Mouse (Mus musculus) liver, embryonic 14.5 days (tissue): ENCODE measurements around the gene Nup153. TPM values are rescaled to one million over a fixed set of nuclear protein-coding genes. Genes with fewer than 3 reads are reported as not detected.

ENCODE experiments used
- ATAC-seq: fragments of 200-750 bp; cut with Nextera tagmentation; 2 replicates; pipeline ENCODE4 v1.8.0; 2017; ENCODE audit warnings: moderate number of reproducible peaks, mild to moderate bottlenecking, moderate library complexity; ENCODE audit not compliant: insufficient read depth
- DNase-seq, 3 experiments: peaks; one replicate each; pipeline ENCODE4 v3.0.0-alpha.2; 2012 to 2013; ENCODE audit warnings: low read depth in 3 of 3, low spot score in 3 of 3
- H3K27ac ChIP-seq: fragments of 300-500 bp; sonication (generic); 2 replicates; pipeline ENCODE4 v1.5.1; 2014; ENCODE audit warnings: moderate library complexity, mild to moderate bottlenecking, control low read depth, inconsistent platforms
- H3K27me3 ChIP-seq: fragments of 300-500 bp; sonication (generic); 2 replicates; pipeline ENCODE4 v1.6.1; 2014; ENCODE audit warnings: mild to moderate bottlenecking, low read length, moderate library complexity; ENCODE audit not compliant: control insufficient read depth, insufficient read depth
- H3K36me3 ChIP-seq: fragments of 300-500 bp; sonication (generic); replicated peaks from 2 replicates; pipeline ENCODE4 v1.6.1; 2014; ENCODE audit warnings: low read depth; ENCODE audit not compliant: control insufficient read depth, insufficient read depth
- H3K4me1 ChIP-seq, 2 experiments: fragments of 200-500 bp in 1 of 2; fragments of 300-500 bp in 1 of 2; sonication (generic) in 1 of 2; replicated peaks; 2 replicates each; pipeline ENCODE4 v1.6.1; 2012 to 2014; ENCODE audit warnings: antibody characterized with exemption in 1 of 2, inconsistent platforms in 1 of 2, low read length in 1 of 2; ENCODE audit not compliant: control insufficient read depth in 2 of 2, insufficient read depth in 2 of 2
- H3K4me2 ChIP-seq: fragments of 300-500 bp; sonication (generic); 2 replicates; pipeline ENCODE4 v1.6.1; 2014; ENCODE audit warnings: low read depth, mild to moderate bottlenecking, control low read depth, moderate library complexity
- H3K4me3 ChIP-seq, 2 experiments: fragments of 200-500 bp in 1 of 2; fragments of 300-500 bp in 1 of 2; sonication (generic) in 1 of 2; 2 replicates each; pipeline ENCODE4 v1.5.1; 2012 to 2014; ENCODE audit warnings: low read depth in 2 of 2, low read length in 2 of 2, mild to moderate bottlenecking in 2 of 2, control low read depth in 1 of 2, inconsistent platforms in 1 of 2, moderate library complexity in 1 of 2; ENCODE audit not compliant: insufficient read depth in 1 of 2
- H3K9ac ChIP-seq: fragments of 300-500 bp; sonication (generic); replicated peaks from 2 replicates; pipeline ENCODE4 v1.6.1; 2014; ENCODE audit warnings: mild to moderate bottlenecking, control low read depth, moderate library complexity
- H3K9me3 ChIP-seq: fragments of 300-500 bp; sonication (generic); 2 replicates; pipeline ENCODE4 v1.6.1; 2016; ENCODE audit warnings: low read length, mixed read lengths; ENCODE audit not compliant: control insufficient read depth
- CTCF ChIP-seq: IDR thresholded peaks from 2 replicates; pipeline ENCODE4 v1.5.1; 2016; ENCODE audit warnings: antibody characterized with exemption, low read depth, control low read depth
- EP300 ChIP-seq: IDR thresholded peaks from 2 replicates; pipeline ENCODE4 v1.6.1; 2016; ENCODE audit warnings: antibody characterized with exemption, low read depth
- WGBS: fragments of 180-500 bp; shearing (Covaris S2); extraction: QIAGEN DNeasy Blood & Tissue Kit; methylation state at CpG from one replicate; pipeline ENCODE4 v1.1.7; 2014; ENCODE audit not compliant: insufficient replicate concordance; 5-methylcytosine and 5-hydroxymethylcytosine counted together
- polyA plus RNA-seq, 2 experiments: library from polyadenylated mRNA; depleted of rRNA in 1 of 2; stranded (reverse) in 1 of 2; unstranded in 1 of 2; fragments of >200 nt; fragmentation: Nextera tagmentation in 1 of 2; extraction: Ambion mirVana in 1 of 2; gene quantifications; 2 replicates each; pipeline versions ENCODE4 v1.2.1 to v1.2.3; 2012 to 2014

Nup153 gene
- polyA plus RNA-seq, 2 experiments, result 21.6 to 37.9 TPM

DNA sequence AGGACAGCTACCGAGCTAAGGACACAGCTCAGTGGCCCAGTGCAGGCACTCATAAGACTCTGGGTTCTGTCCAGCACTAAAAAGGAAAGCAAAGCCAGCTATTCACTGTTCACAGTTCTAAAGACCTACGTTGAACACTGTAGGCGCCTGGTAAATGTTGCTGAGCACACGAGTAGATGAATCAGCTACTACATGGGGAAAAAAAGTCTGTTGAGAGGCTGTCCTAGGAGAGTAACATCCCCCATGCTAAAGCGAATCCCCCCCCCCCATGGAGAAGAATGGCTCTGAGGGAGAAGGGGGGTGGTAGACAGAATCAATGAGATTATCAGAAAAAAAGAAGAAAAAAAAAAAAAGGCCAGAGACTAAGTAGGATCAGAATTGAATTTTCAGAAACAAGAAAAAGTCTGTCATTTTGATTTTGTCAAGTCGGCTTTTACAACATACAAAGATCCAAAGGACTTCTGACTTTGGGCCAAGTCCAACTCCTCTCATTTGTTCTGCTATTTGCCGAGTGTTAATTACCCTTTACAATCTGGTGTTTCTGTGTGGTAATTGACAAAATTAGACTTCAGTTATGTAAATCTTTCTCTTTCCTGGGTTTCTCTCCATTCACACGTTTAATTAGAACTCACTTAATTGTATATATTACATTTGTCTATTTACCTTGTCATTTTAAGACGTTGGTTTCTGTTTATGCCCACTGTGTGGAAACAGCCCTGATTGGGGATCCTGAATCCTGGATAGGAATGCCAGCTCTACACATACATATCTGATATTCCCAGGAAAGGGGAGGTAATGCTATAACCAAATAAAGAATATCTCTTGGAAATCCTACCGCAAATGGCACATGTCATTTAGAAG is 86.9 kb downstream of the Nup153 start:
- TF ChIP-seq CTCF (no peak), EP300 (no peak)
- no peak overlapping the region for H3K9ac ChIP-seq

DNA sequence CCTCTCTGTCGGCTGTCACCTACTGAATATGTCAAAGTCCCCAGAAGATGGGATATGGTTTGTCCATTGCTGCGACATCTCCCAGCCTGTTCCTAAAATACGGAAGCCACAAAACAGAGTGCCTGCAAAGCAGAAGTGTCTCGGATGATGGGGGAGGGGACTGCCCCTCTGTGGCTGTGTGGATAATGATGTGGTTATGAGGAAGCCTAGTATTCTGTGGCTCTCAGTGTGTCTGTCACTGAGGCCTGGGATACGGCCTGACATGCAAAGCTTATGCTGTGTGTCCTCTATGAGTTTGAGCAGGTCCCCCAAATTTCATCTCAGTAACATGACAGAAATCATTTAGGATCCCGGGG is 93.6 kb downstream of the Nup153 start:
- ATAC-seq (no peak), DNase-seq (no peak)
- H3K4me1 ChIP-seq, result 0 out of 4 replicates have a peak, but pooled peaks cover 0 to 3% of the 10 kb centered on the region in 2 experiments
- WGBS, result 16% methylated on average over 6 of the region's 6 CpGs
- no peak overlapping the region for H3K4me3 ChIP-seq
- no peaks in the 10 kb centered on the region for H3K27me3 ChIP-seq
- H3K9me3 ChIP-seq, result no peaks in the 10 kb centered on the region
- no peak overlapping the region for H3K27ac ChIP-seq
- H3K36me3 ChIP-seq, result no peaks in the 10 kb centered on the region
- TF ChIP-seq CTCF (no peak), EP300 (no peak)
- no peak overlapping the region for H3K4me2 ChIP-seq
- H3K9ac ChIP-seq, result no peak overlapping the region

More for the DNA sequence above, 86.9 kb downstream of the Nup153 start:
- Histone ChIP-seq H3K36me3 (no peaks in the 10 kb centered on the region), H3K4me3 (no peak overlapping the region), H3K27me3 (no peaks in the 10 kb centered on the region), H3K4me2 (no peak overlapping the region), H3K9me3 (peaks cover 4% of the 10 kb centered on the region), H3K27ac (no peak overlapping the region), H3K4me1 (no peaks in the 10 kb centered on the region)
- 70% methylated on average over 10 of the region's 10 CpGs for WGBS
- ATAC-seq (no peak), DNase-seq (no peak)

DNA sequence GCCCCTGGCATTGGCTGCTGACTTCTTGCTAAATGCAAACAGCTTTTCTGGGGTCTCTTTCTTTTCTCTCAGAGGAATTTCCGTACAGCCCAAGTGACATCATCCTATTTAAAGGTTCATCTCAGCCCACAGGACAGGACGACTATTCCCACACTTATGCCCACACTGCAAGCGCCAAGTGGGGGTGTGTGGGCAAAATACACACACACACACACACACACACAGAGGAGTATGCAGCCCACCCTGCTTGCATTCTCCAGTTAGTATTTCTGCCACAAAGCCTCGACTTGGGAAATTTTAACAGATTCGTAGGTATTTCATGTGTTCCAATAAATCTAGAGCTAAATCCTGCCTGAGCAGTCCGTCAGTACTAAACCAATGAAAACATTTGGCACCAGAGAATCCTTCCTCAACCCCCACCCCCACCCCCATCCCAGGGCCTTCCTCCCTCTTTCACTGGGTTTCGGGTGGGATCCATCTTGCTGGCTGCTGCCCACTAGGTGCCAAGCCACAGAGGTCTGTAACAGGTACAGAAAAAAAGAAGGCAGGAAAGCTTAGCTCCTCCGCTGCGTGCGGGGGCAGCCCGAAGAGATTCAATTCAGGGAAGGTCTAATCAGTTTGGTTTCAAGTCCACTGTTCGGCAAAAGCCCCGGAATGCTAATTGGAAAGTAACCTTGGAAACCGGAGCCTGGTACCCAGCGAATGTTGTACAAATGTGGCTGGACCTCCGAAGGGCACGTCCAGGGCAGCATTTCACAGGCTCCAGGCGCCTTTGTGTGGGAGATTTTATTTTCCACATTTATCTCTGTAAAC is 94.2 kb downstream of the Nup153 start:
- 0 out of 4 replicates have a peak, but pooled peaks cover 0 to 3% of the 10 kb centered on the region in 2 experiments for H3K4me1 ChIP-seq
- no peak overlapping the region for H3K4me3 ChIP-seq
- no peak overlapping the region for H3K27ac ChIP-seq
- no peak for ATAC-seq
- H3K27me3 ChIP-seq, result no peaks in the 10 kb centered on the region
- 61% methylated on average over 18 of the region's 18 CpGs for WGBS
- no peaks in the 10 kb centered on the region for H3K36me3 ChIP-seq
- TF ChIP-seq EP300, result no peak
- no peak for TF ChIP-seq CTCF
- DNase-seq, result no peak
- no peak overlapping the region for H3K9ac ChIP-seq
- H3K9me3 ChIP-seq, result no peaks in the 10 kb centered on the region
- H3K4me2 ChIP-seq, result no peak overlapping the region

DNA sequence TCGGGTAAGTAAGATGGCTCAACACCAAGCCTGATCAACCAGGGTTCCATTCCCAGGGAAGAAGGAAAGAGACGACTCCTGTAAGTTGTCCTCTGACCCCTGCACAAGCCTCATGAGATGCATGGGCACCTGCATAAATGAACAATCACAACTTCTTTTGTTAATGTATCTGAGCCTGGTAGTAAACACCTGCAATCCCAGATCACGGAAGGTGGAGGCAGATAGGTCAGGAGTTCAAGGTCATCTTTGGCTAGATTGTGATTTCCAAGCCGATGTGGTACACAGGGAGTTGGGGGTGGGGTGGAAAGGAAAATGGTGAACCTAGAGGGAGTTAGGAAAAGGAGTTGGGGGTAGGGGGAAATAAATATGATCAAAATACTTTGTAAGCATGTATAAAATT is 94.9 kb downstream of the Nup153 start:
- H3K9me3 ChIP-seq, result no peaks in the 10 kb centered on the region
- H3K27me3 ChIP-seq, result no peaks in the 10 kb centered on the region
- H3K36me3 ChIP-seq, result no peaks in the 10 kb centered on the region
- no peak overlapping the region for H3K4me2 ChIP-seq
- no peak overlapping the region for H3K4me3 ChIP-seq
- no peak overlapping the region for H3K27ac ChIP-seq
- no peak for DNase-seq
- 0 out of 4 replicates have a peak, but pooled peaks cover 0 to 3% of the 10 kb centered on the region in 2 experiments for H3K4me1 ChIP-seq
- WGBS, result 48% methylated on average over 4 of the region's 4 CpGs
- no peak for ATAC-seq
- no peak for TF ChIP-seq EP300
- TF ChIP-seq CTCF, result no peak
- no peak overlapping the region for H3K9ac ChIP-seq

Other genes starting within 250 kb of the Nup153 start
- gene Cap2, start 226.1 kb downstream of the Nup153 start, polyA plus RNA-seq (2012; rRNA removed), result 0.40 and 0.55 TPM in 2 replicates
- 0.55 and 0.92 TPM in 2 replicates for gene Cap2, start 226.1 kb downstream of the Nup153 start, polyA plus RNA-seq (2014; fragmentation: Nextera tagmentation; extraction: Ambion mirVana)
- gene Fam8a1, start 58.4 kb downstream of the Nup153 start, polyA plus RNA-seq (2012; rRNA removed), result 4.7 and 7.7 TPM in 2 replicates
- gene Fam8a1, start 58.4 kb downstream of the Nup153 start, polyA plus RNA-seq (2014; fragmentation: Nextera tagmentation; extraction: Ambion mirVana), result 2.6 and 3.1 TPM in 2 replicates
- 3.0 and 3.1 TPM in 2 replicates for gene Kif13a, start 201.9 kb upstream of the Nup153 start, polyA plus RNA-seq (2012; rRNA removed)
- gene Kif13a, start 201.9 kb upstream of the Nup153 start, polyA plus RNA-seq (2014; fragmentation: Nextera tagmentation; extraction: Ambion mirVana), result 2.1 and 3.2 TPM in 2 replicates